Mouse (Mus musculus) thymus, adult 2 months (tissue): ENCODE results near the gene Cyb561a3.

Experiments
- CTCF ChIP-seq: fragments of 200-500 bp; IDR thresholded peaks from 2 replicates; pipeline ENCODE4 v1.5.1; 2012; ENCODE audit warnings: mild to moderate bottlenecking, control low read depth, low read length, moderate library complexity, borderline replicate concordance; ENCODE audit not compliant: control insufficient read depth, poor library complexity, insufficient read depth; ENCODE audit errors: extremely low read depth
- POLR2A ChIP-seq: fragments of 200-500 bp; IDR thresholded peaks from 2 replicates; pipeline ENCODE4 v1.6.1; 2012; ENCODE audit warnings: mild to moderate bottlenecking, low read length, control low read depth, moderate library complexity; ENCODE audit not compliant: control insufficient read depth, poor library complexity, insufficient read depth; ENCODE audit errors: extremely low read depth

DNA sequence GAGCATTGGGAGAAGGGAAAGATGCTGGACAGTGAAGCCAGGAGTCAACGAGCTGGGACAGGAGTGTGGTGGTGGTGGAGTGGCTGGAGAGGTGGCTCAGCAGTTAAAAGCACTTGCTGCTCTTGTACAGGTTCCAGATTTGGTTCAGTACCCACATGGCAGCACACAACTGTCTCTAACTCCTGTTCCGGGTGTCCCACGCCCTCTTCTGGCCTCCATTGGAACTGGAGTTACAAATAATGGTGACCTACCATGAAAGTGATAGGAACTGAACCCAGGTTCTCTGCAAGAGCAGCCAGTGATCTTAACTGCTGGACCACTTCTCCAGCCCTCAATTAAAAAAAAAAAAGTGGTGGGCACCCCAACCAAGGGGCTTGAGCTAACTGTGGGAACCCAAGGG lies 21.2 kb downstream of the Cyb561a3 start:
- TF ChIP-seq POLR2A (no peak), CTCF (no peak)
